Mouse (Mus musculus) erythroid progenitor cell, adult 5-6 weeks (primary cell): Measurements from ENCODE around the gene Bcorl1. TPM values are rescaled to one million over a fixed set of nuclear protein-coding genes. Genes with fewer than 3 reads are reported as not detected.
"Not testable (repeated sequence)": the region's sequence is repeated elsewhere in the genome, so short reads cannot be mapped to it uniquely, and the experiment has no call there.

ENCODE experiments used
- ATAC-seq: replicated peaks from 2 replicates; pipeline ENCODE4 v1.8.0; 2016; ENCODE audit warnings: moderate number of reproducible peaks, mild to moderate bottlenecking, moderate TSS enrichment, inconsistent platforms; ENCODE audit not compliant: poor library complexity, low FRiP score, severe bottlenecking
- total RNA-seq, 2 experiments: library from RNA; stranded (forward) in 1 of 2; stranded (reverse) in 1 of 2; fragments of 150-400 nt in 1 of 2; fragments of 186-747, 209-891 nt in 1 of 2; gene quantifications; 2 replicates each; pipeline versions ENCODE4 v1.2.3 to v1.2.4; 2015 to 2017; ENCODE audit warnings: low replicate concordance in 2 of 2

Bcorl1 gene
- total RNA-seq, 2 experiments from 2014 or later, result 40.2 to 87.1 TPM

DNA sequence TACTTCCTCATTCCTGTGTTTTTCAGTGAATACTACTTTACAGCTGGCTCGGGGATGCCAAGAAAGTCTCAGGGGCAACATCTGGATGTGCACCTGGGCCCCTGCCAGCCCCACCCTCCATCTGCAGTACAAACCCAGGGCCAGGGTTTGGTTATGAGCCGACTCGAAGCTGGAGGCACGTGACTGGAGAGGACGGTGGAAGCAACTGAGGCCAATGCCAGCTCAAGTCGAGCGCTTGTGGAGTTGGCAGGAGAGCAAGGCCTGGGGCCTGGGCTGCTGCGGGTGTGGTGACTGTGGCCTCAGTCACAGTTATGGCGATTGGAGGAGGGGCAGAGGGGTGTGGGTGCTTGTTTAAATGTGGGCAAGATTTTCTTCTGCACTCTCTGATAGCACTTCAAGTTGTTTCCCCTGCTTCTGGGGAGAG, 94.3 kb downstream of the Bcorl1 start:
- ATAC-seq, result no peak

DNA sequence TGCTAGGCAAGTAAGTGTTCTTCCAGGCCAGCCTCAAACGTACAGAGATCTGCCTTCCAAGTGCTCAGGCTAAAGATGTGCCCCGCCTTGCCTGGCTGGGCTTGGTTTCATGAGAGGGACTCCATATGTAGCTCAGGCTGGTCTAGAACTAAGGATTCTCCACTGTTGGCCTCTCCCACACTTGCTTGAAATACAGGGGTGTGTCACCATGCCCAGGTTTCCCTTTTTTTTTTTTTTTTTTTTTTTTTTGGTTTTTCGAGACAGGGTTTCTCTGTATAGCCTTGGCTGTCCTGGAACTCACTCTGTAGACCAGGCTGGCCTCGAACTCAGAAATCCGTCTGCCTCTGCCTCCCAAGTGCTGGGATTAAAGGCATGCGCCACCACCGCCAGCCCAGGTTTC, 94.9 kb downstream of the Bcorl1 start:
- ATAC-seq, result not testable (repeated sequence)

DNA sequence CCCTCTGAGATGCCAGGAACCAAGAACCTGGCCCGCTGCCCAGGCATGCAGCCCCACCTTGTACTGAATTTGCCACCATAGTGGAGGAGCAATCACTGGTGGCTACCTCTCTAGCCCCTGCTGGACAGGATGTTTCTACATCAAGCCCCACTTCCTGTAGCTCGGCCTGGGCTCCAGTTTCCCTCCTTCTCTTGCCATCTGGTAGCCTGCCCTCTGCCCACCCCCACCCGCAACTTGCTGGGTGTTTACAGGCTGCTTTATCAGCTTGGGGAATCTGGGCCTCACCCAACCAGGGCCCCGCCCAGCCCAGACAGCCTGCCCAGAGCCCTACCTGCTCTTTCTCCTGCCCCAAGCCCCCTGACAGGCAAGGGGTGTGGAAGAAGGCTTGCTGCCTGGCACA, 97.9 kb downstream of the Bcorl1 start:
- ATAC-seq, result peak; percentile 63; the same call in 1 of the 2 replicates

DNA sequence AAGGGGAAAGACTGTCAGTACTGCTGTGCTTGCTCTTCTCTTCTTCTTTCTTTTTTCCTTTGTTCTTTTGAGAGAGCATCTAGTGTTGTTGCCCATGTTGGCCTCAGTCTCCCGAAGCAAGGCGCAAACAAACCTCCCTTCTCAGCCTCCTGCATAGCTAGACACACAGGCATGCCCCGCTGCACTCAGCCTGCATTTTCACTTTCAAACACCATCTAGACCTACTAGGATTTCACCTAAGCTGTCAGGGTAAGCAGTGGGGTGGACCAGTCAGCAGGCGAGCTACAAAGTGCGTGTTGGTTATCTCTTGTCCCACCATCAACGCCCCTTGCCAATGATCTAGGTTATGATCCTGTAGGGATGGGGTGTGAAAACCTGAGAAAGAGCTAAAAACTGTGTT, 100.4 kb downstream of the Bcorl1 start:
- no peak for ATAC-seq

DNA sequence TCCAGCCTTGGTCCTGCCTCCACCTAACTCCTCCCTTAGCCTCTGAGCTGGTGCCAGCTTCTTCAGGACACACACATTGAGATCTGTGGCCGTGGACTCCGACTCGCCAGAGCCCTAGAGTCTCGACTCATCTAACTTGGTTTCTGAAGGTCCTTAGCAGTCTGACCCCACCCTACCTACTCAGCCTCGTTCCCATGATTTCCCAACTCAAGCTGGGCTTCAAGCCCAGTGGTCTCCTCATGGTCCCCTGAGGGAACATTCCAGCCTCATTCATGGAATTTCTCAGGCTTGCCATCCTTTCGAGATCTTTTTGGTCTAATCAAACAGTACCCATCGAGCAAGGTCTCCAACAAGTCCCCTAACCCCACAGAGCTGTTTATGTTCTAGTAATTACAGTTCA, 100.8 kb downstream of the Bcorl1 start:
- ATAC-seq, result no peak

DNA sequence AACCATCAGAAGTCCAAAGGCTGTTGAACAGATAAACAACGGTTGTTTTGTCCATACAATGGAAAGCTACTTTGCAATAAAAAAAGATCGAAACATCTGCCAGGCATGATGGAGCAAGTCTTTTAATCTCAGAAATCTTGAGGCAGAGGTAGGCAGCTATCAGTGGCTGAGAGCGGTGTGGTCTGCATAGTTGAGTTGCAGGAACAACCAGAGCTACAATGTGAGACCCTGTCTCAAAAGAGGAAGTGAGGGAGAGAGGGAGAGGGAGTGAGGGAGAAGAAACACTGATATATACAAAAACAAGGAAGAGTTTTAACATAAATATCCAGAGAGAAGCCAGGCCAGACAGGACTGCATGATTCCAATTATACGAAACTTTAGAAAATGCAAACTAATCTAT, 103.5 kb downstream of the Bcorl1 start:
- no peak for ATAC-seq

DNA sequence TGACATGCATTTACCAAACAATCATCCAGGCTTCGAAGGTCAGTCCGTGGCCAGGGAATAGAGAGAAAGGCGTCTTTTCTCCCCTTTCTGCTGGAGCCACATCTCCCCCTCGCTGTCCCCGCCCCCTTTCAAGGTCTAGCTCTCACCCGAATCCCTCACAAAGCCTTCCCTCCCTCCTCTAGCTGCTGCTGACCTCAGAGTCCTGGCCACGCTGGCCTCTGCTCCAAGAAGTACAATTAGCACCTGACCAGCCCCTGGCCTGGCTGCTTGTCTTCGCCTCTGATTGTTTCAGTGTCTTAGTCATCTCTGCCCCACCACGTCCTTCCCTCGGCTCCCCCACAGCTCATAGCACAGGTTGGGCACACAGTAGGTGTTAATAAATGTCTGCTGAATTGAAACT, 108.5 kb downstream of the Bcorl1 start:
- ATAC-seq, result no peak

DNA sequence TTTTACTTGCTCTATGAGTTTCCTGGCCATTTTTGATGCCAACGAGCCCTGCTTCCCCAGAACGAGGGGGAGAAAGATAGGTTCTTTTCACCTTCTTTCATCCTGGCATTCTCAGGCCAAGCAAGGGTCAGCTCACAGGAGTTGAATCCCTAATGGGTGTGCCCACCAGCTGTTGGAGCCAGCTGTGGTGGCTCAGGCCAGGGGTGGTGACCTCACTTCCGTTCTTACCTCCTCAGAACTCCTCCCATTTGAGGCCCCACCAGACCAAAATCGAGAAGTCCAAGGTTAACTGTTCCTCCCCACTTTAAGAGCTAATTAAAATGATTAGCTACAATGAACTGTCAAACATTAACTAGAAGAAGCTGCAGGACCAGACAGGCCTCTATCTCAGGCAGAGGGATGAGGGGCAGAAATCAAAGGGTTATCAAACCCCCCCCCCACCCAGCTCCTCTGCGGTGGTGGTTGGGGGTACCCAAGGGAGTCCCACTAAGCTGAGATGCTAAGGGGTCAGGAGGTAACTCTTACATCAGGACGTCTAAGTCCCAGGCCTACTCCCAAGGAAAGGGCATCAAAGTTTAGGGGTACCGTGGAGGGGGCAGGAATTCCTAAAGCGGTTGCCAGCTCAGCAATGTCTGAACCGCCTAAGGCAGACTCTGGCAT, 111.2 kb downstream of the Bcorl1 start:
- peak; percentile 66; the same call in 1 of the 2 replicates for ATAC-seq

DNA sequence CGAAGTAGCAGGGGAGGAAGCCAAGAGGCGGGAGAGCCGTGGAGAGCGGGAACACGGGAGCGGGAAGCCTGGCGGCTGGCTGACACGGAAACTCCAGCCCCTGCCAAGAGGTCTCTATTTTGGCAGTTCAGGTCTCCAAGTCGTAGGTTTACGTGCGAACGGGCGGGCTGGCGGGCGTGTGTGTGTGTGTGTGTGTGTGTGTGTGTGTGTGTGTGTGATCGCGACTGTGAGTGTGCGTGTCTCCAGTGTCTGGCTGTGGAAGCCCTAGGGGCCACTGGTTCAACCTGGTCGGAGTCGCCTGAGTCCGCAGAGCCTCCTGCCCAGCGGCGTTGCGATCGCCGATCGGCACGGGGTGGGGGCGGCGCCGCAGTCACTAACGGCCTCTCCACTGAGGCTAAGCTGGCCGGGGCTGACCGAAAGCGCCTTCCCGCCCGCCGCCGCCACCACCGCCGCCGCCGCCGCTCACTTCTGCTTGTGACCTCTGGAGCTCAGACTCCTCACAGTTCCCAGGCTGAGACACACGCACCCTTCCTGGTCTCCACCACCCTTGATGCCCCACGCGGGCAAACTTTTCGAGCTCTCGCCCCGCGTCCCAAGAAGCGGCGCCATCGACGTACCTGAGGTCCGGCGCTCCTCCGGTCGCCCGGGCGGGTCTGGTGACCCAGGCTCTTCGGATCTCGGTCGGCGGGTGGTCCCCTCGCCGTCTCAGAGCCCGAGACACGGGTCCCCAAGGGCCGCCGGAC, 111.9 kb downstream of the Bcorl1 start:
- ATAC-seq, result peak; percentile 32

DNA sequence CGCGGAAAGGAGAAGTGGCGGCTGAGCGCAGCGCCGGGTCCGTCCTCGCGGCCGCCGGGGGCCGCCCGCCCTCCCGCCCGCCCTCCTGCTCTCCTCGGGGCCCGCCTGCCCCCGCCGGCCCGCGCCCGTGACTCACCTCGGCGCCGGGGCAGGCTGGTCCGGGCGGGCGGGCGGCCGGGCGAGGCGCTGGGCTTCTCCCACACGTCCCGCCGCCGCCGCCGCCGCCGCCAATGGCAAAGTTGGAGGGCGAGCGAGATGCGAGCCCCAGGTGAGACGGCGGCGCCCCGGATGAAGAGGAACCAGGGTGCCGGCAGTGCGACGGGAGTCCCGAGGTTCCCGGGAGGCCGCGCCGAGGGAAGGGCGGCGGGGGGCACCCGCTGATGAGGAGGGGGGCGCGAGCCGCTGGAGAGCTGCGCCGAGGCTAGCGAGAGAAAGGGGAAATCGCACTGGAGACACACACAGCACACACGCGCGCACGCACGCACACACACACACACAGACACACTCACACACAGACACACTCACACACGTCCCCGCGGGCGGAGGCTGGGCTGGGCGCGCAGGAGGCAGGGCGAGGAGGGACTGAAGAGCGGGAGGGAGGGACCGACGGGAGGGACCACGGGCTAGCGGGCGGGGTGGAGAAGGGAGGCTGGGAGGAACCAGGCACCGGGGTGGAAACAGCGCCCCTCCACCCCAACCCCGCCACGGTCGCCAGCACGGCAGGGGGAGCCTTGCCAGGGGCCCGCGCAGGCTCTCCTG, 112.8 kb downstream of the Bcorl1 start:
- peak; percentile 93 for ATAC-seq

DNA sequence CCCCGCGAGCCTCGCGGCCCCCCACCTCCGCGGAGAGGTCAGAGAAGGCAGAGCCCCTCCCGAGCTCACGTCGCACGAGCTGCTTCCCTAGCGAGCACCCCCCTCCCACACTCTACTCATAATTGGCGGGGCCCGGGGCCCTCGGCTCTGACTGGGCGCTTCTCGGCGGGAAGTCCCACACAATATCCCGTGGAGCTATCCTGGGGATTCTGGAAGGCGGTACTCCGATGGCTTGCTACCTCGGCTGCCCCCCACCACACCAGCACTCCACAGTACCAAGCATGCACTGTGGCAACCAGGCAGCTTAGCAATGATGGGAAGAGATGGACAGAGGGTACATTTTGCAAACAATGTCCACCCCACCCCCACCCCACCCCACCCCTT, 113.3 kb downstream of the Bcorl1 start:
- ATAC-seq, result no peak

DNA sequence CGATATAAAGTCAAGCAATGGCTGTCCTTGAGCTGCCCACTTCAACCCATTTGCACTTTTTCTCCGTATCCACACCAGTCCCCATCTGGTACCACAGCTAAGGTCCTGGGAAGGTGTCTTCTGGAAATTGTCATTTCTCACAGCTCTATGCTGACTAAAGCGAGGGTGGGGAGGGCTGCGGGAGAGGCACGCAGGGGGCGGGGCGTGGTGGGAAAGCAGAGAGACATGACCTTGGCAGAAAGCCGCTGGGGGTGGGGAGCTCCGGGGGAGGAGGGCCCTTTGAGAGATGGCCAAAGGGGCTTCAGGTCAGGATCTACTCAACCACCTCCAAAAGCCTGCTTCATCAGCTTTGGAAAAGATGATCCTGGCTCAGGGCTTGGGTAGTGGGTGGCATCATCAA, 113.9 kb downstream of the Bcorl1 start:
- ATAC-seq, result no peak

DNA sequence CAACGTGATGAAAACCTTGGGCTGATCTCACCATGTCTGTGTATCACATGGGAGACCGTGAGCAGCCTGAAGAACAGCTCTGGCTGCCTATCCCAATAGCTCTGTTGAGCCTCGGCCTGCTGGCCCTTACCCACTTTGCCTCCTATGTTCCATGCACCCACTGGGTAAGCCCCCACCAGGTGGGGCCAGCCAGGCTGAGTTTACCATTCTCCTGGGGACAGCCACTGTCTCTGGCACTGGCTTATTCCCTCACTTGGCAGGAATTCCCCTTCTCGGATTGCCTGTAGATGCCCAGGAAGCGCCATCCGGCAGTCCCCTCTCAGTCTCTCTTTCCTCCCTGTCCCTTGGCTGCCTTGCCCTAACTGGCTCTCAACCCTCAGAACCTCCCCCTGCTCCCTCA, 115.8 kb downstream of the Bcorl1 start:
- no peak for ATAC-seq

Other genes with a start within 250 kb of the Bcorl1 start
- gene Xpnpep2, start 232.6 kb upstream of the Bcorl1 start, total RNA-seq (2015; ENCODE audit: low replicate concordance), result not detected in 2 replicates
- not detected in 2 replicates for gene Xpnpep2, start 232.6 kb upstream of the Bcorl1 start, total RNA-seq (2017; ENCODE audit: low replicate concordance)
- gene Sash3, start 194.9 kb upstream of the Bcorl1 start, total RNA-seq (2015; ENCODE audit: low replicate concordance), result 24.5 and 33.5 TPM in 2 replicates
- 13.0 and 24.5 TPM in 2 replicates for gene Sash3, start 194.9 kb upstream of the Bcorl1 start, total RNA-seq (2017; ENCODE audit: low replicate concordance)
- gene Zdhhc9, start 132.5 kb upstream of the Bcorl1 start, total RNA-seq (2015; ENCODE audit: low replicate concordance), result 5.9 and 15.9 TPM in 2 replicates
- 0.39 and 3.7 TPM in 2 replicates for gene Zdhhc9, start 132.5 kb upstream of the Bcorl1 start, total RNA-seq (2017; ENCODE audit: low replicate concordance)
- 5.4 and 8.4 TPM in 2 replicates for gene Utp14a, start 84.5 kb upstream of the Bcorl1 start, total RNA-seq (2015; ENCODE audit: low replicate concordance)
- gene Utp14a, start 84.5 kb upstream of the Bcorl1 start, total RNA-seq (2017; ENCODE audit: low replicate concordance), result 8.4 and 10.4 TPM in 2 replicates
- gene Elf4, start 121.8 kb downstream of the Bcorl1 start, total RNA-seq (2015; ENCODE audit: low replicate concordance), result 18.0 and 23.5 TPM in 2 replicates
- gene Elf4, start 121.8 kb downstream of the Bcorl1 start, total RNA-seq (2017; ENCODE audit: low replicate concordance), result 5.1 and 10.3 TPM in 2 replicates
- gene Aifm1, start 172.2 kb downstream of the Bcorl1 start, total RNA-seq (2015; ENCODE audit: low replicate concordance), result 23.4 and 33.5 TPM in 2 replicates
- gene Aifm1, start 172.2 kb downstream of the Bcorl1 start, total RNA-seq (2017; ENCODE audit: low replicate concordance), result 15.8 and 31.9 TPM in 2 replicates
- gene Rab33a, start 177.9 kb downstream of the Bcorl1 start, total RNA-seq (2015; ENCODE audit: low replicate concordance), result not detected in 2 replicates
- gene Rab33a, start 177.9 kb downstream of the Bcorl1 start, total RNA-seq (2017; ENCODE audit: low replicate concordance), result not detected in 2 replicates